Mouse (Mus musculus): ENCODE results near the gene Sox11. TPM values are rescaled to one million over a fixed set of nuclear protein-coding genes. Genes with fewer than 3 reads are reported as not detected.

Sox11 gene
- polyA plus RNA-seq, 2 experiments = 0.37 to 0.80 TPM

GRCm38 (mm10) chr12:27304713-27305437 lies 37.5 kb downstream of the Sox11 start:
- peaks cover 0 to 2% of the 10 kb centered on the region in 2 experiments; a peak in 1 of 4 replicates for H3K4me1 ChIP-seq (replicated peaks; ENCODE audit: control insufficient read depth in 2 of 2, insufficient read depth in 2 of 2, low read length in 1 of 2)
- H3K9ac ChIP-seq (replicated peaks) = no peak overlapping the region
- H3K4me3 ChIP-seq (ENCODE audit: insufficient read depth in 1 of 2, low read depth in 2 of 2, low read length in 2 of 2) = no peak overlapping the region
- H3K36me3 ChIP-seq (replicated peaks; ENCODE audit: control insufficient read depth, insufficient read depth, low read depth) = no peaks in the 10 kb centered on the region
- TF ChIP-seq EP300 (IDR thresholded peaks at IDR 0.05; ENCODE audit: low read depth) (no peak), CTCF (IDR thresholded peaks at IDR 0.05; ENCODE audit: low read depth) (no peak)
- H3K27me3 ChIP-seq (ENCODE audit: control insufficient read depth, insufficient read depth, low read length) = no peaks in the 10 kb centered on the region
- no peaks in the 10 kb centered on the region for H3K9me3 ChIP-seq (ENCODE audit: control insufficient read depth, low read length)
- no peak overlapping the region for H3K4me2 ChIP-seq (ENCODE audit: low read depth)
- ATAC-seq (ENCODE audit: insufficient read depth) = no peak
- no peak overlapping the region for H3K27ac ChIP-seq
- no peak for DNase-seq (ENCODE audit: low read depth in 3 of 3, low spot score in 3 of 3)
- 24% methylated on average over 2 of the region's 2 CpGs for WGBS (ENCODE audit: insufficient replicate concordance)

- DNase-seq (ENCODE audit: low read depth in 3 of 3, low spot score in 3 of 3) (no peak), ATAC-seq (ENCODE audit: insufficient read depth) (no peak)
- H3K9ac ChIP-seq (replicated peaks) = no peak overlapping the region
- TF ChIP-seq CTCF (IDR thresholded peaks at IDR 0.05; ENCODE audit: low read depth) (no peak), EP300 (IDR thresholded peaks at IDR 0.05; ENCODE audit: low read depth) (no peak)
- 28% methylated on average over 6 of the region's 6 CpGs for WGBS (ENCODE audit: insufficient replicate concordance)
- no peak overlapping the region for H3K27ac ChIP-seq
- H3K9me3 ChIP-seq (ENCODE audit: control insufficient read depth, low read length) = no peaks in the 10 kb centered on the region
- H3K36me3 ChIP-seq (replicated peaks; ENCODE audit: control insufficient read depth, insufficient read depth, low read depth) = no peaks in the 10 kb centered on the region
- H3K4me2 ChIP-seq (ENCODE audit: low read depth) = no peak overlapping the region
- peaks cover 0 to 2% of the 10 kb centered on the region in 2 experiments; a peak in 1 of 4 replicates for H3K4me1 ChIP-seq (replicated peaks; ENCODE audit: control insufficient read depth in 2 of 2, insufficient read depth in 2 of 2, low read length in 1 of 2)
- H3K27me3 ChIP-seq (ENCODE audit: control insufficient read depth, insufficient read depth, low read length) = no peaks in the 10 kb centered on the region
- H3K4me3 ChIP-seq (ENCODE audit: insufficient read depth in 1 of 2, low read depth in 2 of 2, low read length in 2 of 2) = no peak overlapping the region
These were observed 39.2 kb downstream of the Sox11 start for GRCm38 (mm10) chr12:27303190-27303589.

- H3K9me3 ChIP-seq (ENCODE audit: control insufficient read depth, low read length) = no peaks in the 10 kb centered on the region
- WGBS (ENCODE audit: insufficient replicate concordance) = 49% methylated on average over 3 of the region's 3 CpGs
- H3K9ac ChIP-seq (replicated peaks) = no peak overlapping the region
- no peak overlapping the region for H3K4me3 ChIP-seq (ENCODE audit: insufficient read depth in 1 of 2, low read depth in 2 of 2, low read length in 2 of 2)
- no peak overlapping the region for H3K27ac ChIP-seq
- 0 out of 4 replicates have a peak, but pooled peaks cover 0 to 2% of the 10 kb centered on the region in 2 experiments for H3K4me1 ChIP-seq (replicated peaks; ENCODE audit: control insufficient read depth in 2 of 2, insufficient read depth in 2 of 2, low read length in 1 of 2)
- H3K36me3 ChIP-seq (replicated peaks; ENCODE audit: control insufficient read depth, insufficient read depth, low read depth) = no peaks in the 10 kb centered on the region
- ATAC-seq (ENCODE audit: insufficient read depth) (no peak), DNase-seq (ENCODE audit: low read depth in 3 of 3, low spot score in 3 of 3) (no peak)
- H3K27me3 ChIP-seq (ENCODE audit: control insufficient read depth, insufficient read depth, low read length) = no peaks in the 10 kb centered on the region
- no peak overlapping the region for H3K4me2 ChIP-seq (ENCODE audit: low read depth)
- no peak for TF ChIP-seq CTCF (IDR thresholded peaks at IDR 0.05; ENCODE audit: low read depth)
- no peak for TF ChIP-seq EP300 (IDR thresholded peaks at IDR 0.05; ENCODE audit: low read depth)
These were observed 43.7 kb downstream of the Sox11 start for GRCm38 (mm10) chr12:27298721-27299120.

GRCm38 (mm10) chr12:27294191-27294590 lies 48.2 kb downstream of the Sox11 start:
- Histone ChIP-seq H3K4me2 (ENCODE audit: low read depth) (no peak overlapping the region), H3K9me3 (ENCODE audit: control insufficient read depth, low read length) (no peaks in the 10 kb centered on the region), H3K36me3 (replicated peaks; ENCODE audit: control insufficient read depth, insufficient read depth, low read depth) (no peaks in the 10 kb centered on the region), H3K27ac (no peak overlapping the region), H3K4me1 (replicated peaks; ENCODE audit: control insufficient read depth in 2 of 2, insufficient read depth in 2 of 2, low read length in 1 of 2) (no peaks in the 10 kb centered on the region), H3K27me3 (ENCODE audit: control insufficient read depth, insufficient read depth, low read length) (no peaks in the 10 kb centered on the region), H3K9ac (replicated peaks) (no peak overlapping the region), H3K4me3 (ENCODE audit: insufficient read depth in 1 of 2, low read depth in 2 of 2, low read length in 2 of 2) (no peak overlapping the region)
- ATAC-seq (ENCODE audit: insufficient read depth) (no peak), DNase-seq (ENCODE audit: low read depth in 3 of 3, low spot score in 3 of 3) (no peak)
- WGBS (ENCODE audit: insufficient replicate concordance) = 14% methylated on average over 1 of the region's 1 CpGs
- TF ChIP-seq EP300 (IDR thresholded peaks at IDR 0.05; ENCODE audit: low read depth) (no peak), CTCF (IDR thresholded peaks at IDR 0.05; ENCODE audit: low read depth) (no peak)

GRCm38 (mm10) chr12:27293736-27294135 lies 48.6 kb downstream of the Sox11 start:
- Histone ChIP-seq H3K9me3 (ENCODE audit: control insufficient read depth, low read length) (no peaks in the 10 kb centered on the region), H3K36me3 (replicated peaks; ENCODE audit: control insufficient read depth, insufficient read depth, low read depth) (no peaks in the 10 kb centered on the region), H3K27me3 (ENCODE audit: control insufficient read depth, insufficient read depth, low read length) (no peaks in the 10 kb centered on the region), H3K4me1 (replicated peaks; ENCODE audit: control insufficient read depth in 2 of 2, insufficient read depth in 2 of 2, low read length in 1 of 2) (no peaks in the 10 kb centered on the region), H3K4me2 (ENCODE audit: low read depth) (no peak overlapping the region), H3K27ac (no peak overlapping the region), H3K9ac (replicated peaks) (no peak overlapping the region), H3K4me3 (ENCODE audit: insufficient read depth in 1 of 2, low read depth in 2 of 2, low read length in 2 of 2) (no peak overlapping the region)
- TF ChIP-seq EP300 (IDR thresholded peaks at IDR 0.05; ENCODE audit: low read depth) (no peak), CTCF (IDR thresholded peaks at IDR 0.05; ENCODE audit: low read depth) (no peak)
- ATAC-seq (ENCODE audit: insufficient read depth) (no peak), DNase-seq (ENCODE audit: low read depth in 3 of 3, low spot score in 3 of 3) (no peak)
- 49% methylated on average over 10 of the region's 10 CpGs for WGBS (ENCODE audit: insufficient replicate concordance)

Data from liver, embryonic 14.5 days (tissue).